Mouse (Mus musculus) testis, adult 2 months (tissue): ENCODE measurements around the gene Prkce. TPM values are rescaled to one million over a fixed set of nuclear protein-coding genes. Genes with fewer than 3 reads are reported as not detected.
"Not testable (repeated sequence)": the region's sequence is repeated elsewhere in the genome, so short reads cannot be mapped to it uniquely, and the experiment has no call there.

Source experiments
- H3K27ac ChIP-seq: fragments of 200-500 bp; 2 replicates; pipeline ENCODE4 v1.5.1; 2012; ENCODE audit warnings: low read depth, low read length; ENCODE audit not compliant: control insufficient read depth, insufficient read depth
- H3K27me3 ChIP-seq: fragments of 200-500 bp; 2 replicates; pipeline ENCODE4 v1.6.1; 2012; ENCODE audit warnings: mild to moderate bottlenecking, low read length, moderate library complexity; ENCODE audit not compliant: control insufficient read depth, insufficient read depth
- H3K36me3 ChIP-seq: fragments of 200-500 bp; 2 replicates; pipeline ENCODE4 v1.6.1; 2012; ENCODE audit warnings: mild to moderate bottlenecking, low read length; ENCODE audit not compliant: control insufficient read depth, insufficient read depth
- H3K4me1 ChIP-seq: fragments of 200-500 bp; 2 replicates; pipeline ENCODE4 v1.6.1; 2012; ENCODE audit warnings: low read length; ENCODE audit not compliant: control insufficient read depth, insufficient read depth
- H3K4me3 ChIP-seq: fragments of 200-500 bp; 2 replicates; pipeline ENCODE4 v1.5.1; 2012; ENCODE audit warnings: low read depth, mild to moderate bottlenecking, low read length, moderate library complexity, mixed read lengths; ENCODE audit not compliant: control insufficient read depth
- CTCF ChIP-seq: fragments of 200-500 bp; IDR thresholded peaks from 2 replicates; pipeline ENCODE4 v1.5.1; 2012; ENCODE audit warnings: low read depth, mild to moderate bottlenecking, inconsistent platforms, low read length, moderate library complexity; ENCODE audit not compliant: control insufficient read depth, insufficient read depth, insufficient replicate concordance
- POLR2A ChIP-seq: fragments of 200-500 bp; IDR thresholded peaks from 2 replicates; pipeline ENCODE4 v1.6.1; 2012; ENCODE audit warnings: low read depth, mild to moderate bottlenecking, inconsistent platforms, low read length, moderate library complexity; ENCODE audit not compliant: control insufficient read depth
- polyA plus RNA-seq: library from polyadenylated mRNA; depleted of rRNA; stranded (reverse); fragments of >200 nt; gene quantifications from 2 replicates; pipeline ENCODE4 v1.2.3, GENCODE M21; 2012

Prkce gene
- polyA plus RNA-seq, 1 experiment, result 1.2 TPM

GRCm38 (mm10) chr17:86471684-86472083 lies 304.1 kb downstream of the Prkce start:
- H3K27me3 ChIP-seq, result no peaks in the 10 kb centered on the region
- no peaks in the 10 kb centered on the region for H3K4me1 ChIP-seq
- H3K36me3 ChIP-seq, result no peaks in the 10 kb centered on the region
- no peak for TF ChIP-seq POLR2A
- TF ChIP-seq CTCF, result peak; percentile 25; the same call in 1 of the 2 replicates
- H3K4me3 ChIP-seq, result no peak overlapping the region
- H3K27ac ChIP-seq, result no peak overlapping the region

GRCm38 (mm10) chr17:86476674-86477073 lies 309.1 kb downstream of the Prkce start:
- TF ChIP-seq POLR2A (no peak), CTCF (no peak)
- H3K27me3 ChIP-seq, result no peaks in the 10 kb centered on the region
- no peaks in the 10 kb centered on the region for H3K4me1 ChIP-seq
- H3K27ac ChIP-seq, result no peak overlapping the region
- H3K4me3 ChIP-seq, result no peak overlapping the region
- H3K36me3 ChIP-seq, result no peaks in the 10 kb centered on the region

- H3K4me1 ChIP-seq, H3K27me3 ChIP-seq, H3K4me3 ChIP-seq, H3K36me3 ChIP-seq, H3K27ac ChIP-seq: not testable (repeated sequence)
Measured at GRCm38 (mm10) chr17:86477401-86477800, 309.8 kb downstream of the Prkce start.

GRCm38 (mm10) chr17:86479406-86479805 lies 311.8 kb downstream of the Prkce start:
- no peaks in the 10 kb centered on the region for H3K4me1 ChIP-seq
- H3K27me3 ChIP-seq, result no peaks in the 10 kb centered on the region
- H3K36me3 ChIP-seq, result no peaks in the 10 kb centered on the region
- no peak overlapping the region for H3K4me3 ChIP-seq
- no peak overlapping the region for H3K27ac ChIP-seq
- TF ChIP-seq POLR2A, result no peak
- TF ChIP-seq CTCF, result no peak

GRCm38 (mm10) chr17:86482675-86483074 lies 315.1 kb downstream of the Prkce start:
- TF ChIP-seq CTCF (no peak), POLR2A (no peak)
- Histone ChIP-seq H3K4me1 (no peaks in the 10 kb centered on the region), H3K36me3 (no peaks in the 10 kb centered on the region), H3K27me3 (no peaks in the 10 kb centered on the region), H3K4me3 (no peak overlapping the region), H3K27ac (no peak overlapping the region)

GRCm38 (mm10) chr17:86484087-86484737 lies 316.6 kb downstream of the Prkce start:
- TF ChIP-seq CTCF, result 0 out of 2 replicates have a peak, but pooled peaks have one; percentile 22
- no peak for TF ChIP-seq POLR2A

GRCm38 (mm10) chr17:86486657-86487056 lies 319.1 kb downstream of the Prkce start:
- H3K36me3 ChIP-seq, result no peaks in the 10 kb centered on the region
- no peaks in the 10 kb centered on the region for H3K27me3 ChIP-seq
- TF ChIP-seq POLR2A (no peak), CTCF (no peak)
- no peak overlapping the region for H3K4me3 ChIP-seq
- H3K27ac ChIP-seq, result no peak overlapping the region
- no peaks in the 10 kb centered on the region for H3K4me1 ChIP-seq

More at GRCm38 (mm10) chr17:86484087-86484737, 316.6 kb downstream of the Prkce start:
- Histone ChIP-seq H3K27me3 (no peaks in the 10 kb centered on the region), H3K36me3 (no peaks in the 10 kb centered on the region), H3K4me1 (no peaks in the 10 kb centered on the region), H3K27ac (no peak overlapping the region), H3K4me3 (no peak overlapping the region)

- no peaks in the 10 kb centered on the region for H3K4me1 ChIP-seq
- no peak for TF ChIP-seq POLR2A
- no peak for TF ChIP-seq CTCF
- H3K27me3 ChIP-seq, result no peaks in the 10 kb centered on the region
- no peak overlapping the region for H3K4me3 ChIP-seq
- H3K36me3 ChIP-seq, result no peaks in the 10 kb centered on the region
- no peak overlapping the region for H3K27ac ChIP-seq
Measured at GRCm38 (mm10) chr17:86487450-86487849, 319.9 kb downstream of the Prkce start.
